Mouse (Mus musculus): ENCODE data around the gene Obox3. TPM values are rescaled to one million over a fixed set of nuclear protein-coding genes. Genes with fewer than 3 reads are reported as not detected.

Gene Obox3
- not detected in 2 replicates for polyA plus RNA-seq (2015; fragmentation: Nextera tagmentation; extraction: Ambion mirVana)

DNA sequence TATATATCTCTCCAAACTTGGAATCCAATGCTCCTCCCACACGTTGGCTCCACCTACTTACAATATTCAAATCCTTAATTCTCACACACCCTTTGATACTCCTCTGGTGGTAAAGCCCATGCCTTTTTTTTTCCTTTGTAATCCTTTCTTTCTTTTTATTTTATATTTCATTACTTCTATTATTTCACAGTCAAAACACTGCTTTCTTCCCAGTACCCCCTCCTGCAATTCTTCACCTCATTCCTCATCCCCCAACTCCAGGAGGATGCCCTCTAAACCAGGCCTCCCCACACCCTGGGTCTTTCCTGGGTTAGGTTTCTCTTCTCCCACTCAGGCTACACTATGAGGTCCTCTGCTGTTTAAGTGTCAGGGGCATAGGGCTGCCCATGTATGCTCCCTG, at the start of gene Obox3:
TSS of gene Obox3 (minus strand) at position 101 of the 400 bp plus-strand sequence.

Other genes with a start within 250 kb of the Obox3 start
- gene Obox5, start 110.2 kb upstream of the Obox3 start, polyA plus RNA-seq (2015; fragmentation: Nextera tagmentation; extraction: Ambion mirVana), result not detected in 2 replicates
- not detected in 2 replicates for gene Obox6, start 199.8 kb upstream of the Obox3 start, polyA plus RNA-seq (2015; fragmentation: Nextera tagmentation; extraction: Ambion mirVana)
- not detected in 2 replicates for gene Crx, start 240.1 kb upstream of the Obox3 start, polyA plus RNA-seq (2015; fragmentation: Nextera tagmentation; extraction: Ambion mirVana)
- gene Crxos, start 242.7 kb upstream of the Obox3 start, polyA plus RNA-seq (2015; fragmentation: Nextera tagmentation; extraction: Ambion mirVana), result not detected in 2 replicates